Mouse (Mus musculus): ENCODE data around the gene Atp5c1.

Atp5c1 gene

GRCm38 (mm10) chr2:10081453-10082080 lies 1.3 kb upstream of the Atp5c1 start:
- Histone ChIP-seq H3K36me3 (ENCODE audit: control insufficient read depth, insufficient read depth, low read length, poor library complexity, severe bottlenecking) (peaks cover 1% of the 10 kb centered on the region; the same call in 1 of the 2 replicates), H3K27me3 (ENCODE audit: control insufficient read depth, insufficient read depth, low read length, poor library complexity, severe bottlenecking) (no peaks in the 10 kb centered on the region)
- no peak for DNase-seq (ENCODE audit: low read depth, low spot score)

GRCm38 (mm10) chr2:10079745-10080309 lies 483 bp downstream of the Atp5c1 start:
- peaks cover 1% of the 10 kb centered on the region; the same call in 1 of the 2 replicates for H3K36me3 ChIP-seq (ENCODE audit: control insufficient read depth, insufficient read depth, low read length, poor library complexity, severe bottlenecking)
- no peaks in the 10 kb centered on the region for H3K27me3 ChIP-seq (ENCODE audit: control insufficient read depth, insufficient read depth, low read length, poor library complexity, severe bottlenecking)
- DNase-seq (ENCODE audit: low read depth, low spot score) = no peak

- DNase-seq (ENCODE audit: low read depth, low spot score) = no peak
- Histone ChIP-seq H3K36me3 (ENCODE audit: control insufficient read depth, insufficient read depth, low read length, poor library complexity, severe bottlenecking) (no peaks in the 10 kb centered on the region; the same call in 1 of the 2 replicates), H3K27me3 (ENCODE audit: control insufficient read depth, insufficient read depth, low read length, poor library complexity, severe bottlenecking) (no peaks in the 10 kb centered on the region)
Observed at GRCm38 (mm10) chr2:10076675-10077074, 3.6 kb downstream of the Atp5c1 start.

GRCm38 (mm10) chr2:10074470-10074869 lies 5.8 kb downstream of the Atp5c1 start:
- Histone ChIP-seq H3K27me3 (ENCODE audit: control insufficient read depth, insufficient read depth, low read length, poor library complexity, severe bottlenecking) (no peaks in the 10 kb centered on the region), H3K36me3 (ENCODE audit: control insufficient read depth, insufficient read depth, low read length, poor library complexity, severe bottlenecking) (no peaks in the 10 kb centered on the region; the same call in 1 of the 2 replicates)
- no peak for DNase-seq (ENCODE audit: low read depth, low spot score)

GRCm38 (mm10) chr2:10071751-10072150 lies 8.6 kb downstream of the Atp5c1 start:
- H3K27me3 ChIP-seq (ENCODE audit: control insufficient read depth, insufficient read depth, low read length, poor library complexity, severe bottlenecking) = no peaks in the 10 kb centered on the region
- DNase-seq (ENCODE audit: low read depth, low spot score) = no peak
- peaks cover 4% of the 10 kb centered on the region; the same call in 1 of the 2 replicates for H3K36me3 ChIP-seq (ENCODE audit: control insufficient read depth, insufficient read depth, low read length, poor library complexity, severe bottlenecking)

- DNase-seq (ENCODE audit: low read depth, low spot score) = no peak
- peaks cover 27% of the 10 kb centered on the region for H3K36me3 ChIP-seq (ENCODE audit: control insufficient read depth, insufficient read depth, low read length, poor library complexity, severe bottlenecking)
- no peaks in the 10 kb centered on the region for H3K27me3 ChIP-seq (ENCODE audit: control insufficient read depth, insufficient read depth, low read length, poor library complexity, severe bottlenecking)
Observed at GRCm38 (mm10) chr2:10058836-10059235, 21.5 kb downstream of the Atp5c1 start.

- Histone ChIP-seq H3K27me3 (ENCODE audit: control insufficient read depth, insufficient read depth, low read length, poor library complexity, severe bottlenecking) (no peaks in the 10 kb centered on the region), H3K36me3 (ENCODE audit: control insufficient read depth, insufficient read depth, low read length, poor library complexity, severe bottlenecking) (peaks cover 8% of the 10 kb centered on the region)
- no peak for DNase-seq (ENCODE audit: low read depth, low spot score)
Observed at GRCm38 (mm10) chr2:10051996-10052395, 28.3 kb downstream of the Atp5c1 start.

GRCm38 (mm10) chr2:10050878-10051277 lies 29.4 kb downstream of the Atp5c1 start:
- Histone ChIP-seq H3K27me3 (ENCODE audit: control insufficient read depth, insufficient read depth, low read length, poor library complexity, severe bottlenecking) (no peaks in the 10 kb centered on the region), H3K36me3 (ENCODE audit: control insufficient read depth, insufficient read depth, low read length, poor library complexity, severe bottlenecking) (peaks cover 4% of the 10 kb centered on the region)
- no peak for DNase-seq (ENCODE audit: low read depth, low spot score)

GRCm38 (mm10) chr2:10049456-10049855 lies 30.9 kb downstream of the Atp5c1 start:
- no peaks in the 10 kb centered on the region for H3K27me3 ChIP-seq (ENCODE audit: control insufficient read depth, insufficient read depth, low read length, poor library complexity, severe bottlenecking)
- no peak for DNase-seq (ENCODE audit: low read depth, low spot score)
- no peaks in the 10 kb centered on the region for H3K36me3 ChIP-seq (ENCODE audit: control insufficient read depth, insufficient read depth, low read length, poor library complexity, severe bottlenecking)

GRCm38 (mm10) chr2:10048461-10048860 lies 31.8 kb downstream of the Atp5c1 start, which contains the start of gene Taf3:
TSS of gene Taf3 (minus strand) at chr2:10048596.
- DNase-seq (ENCODE audit: low read depth, low spot score) = peak; percentile 94

GRCm38 (mm10) chr2:10047758-10048436 lies 32.4 kb downstream of the Atp5c1 start:
- Histone ChIP-seq H3K27me3 (ENCODE audit: control insufficient read depth, insufficient read depth, low read length, poor library complexity, severe bottlenecking) (no peaks in the 10 kb centered on the region), H3K36me3 (ENCODE audit: control insufficient read depth, insufficient read depth, low read length, poor library complexity, severe bottlenecking) (no peaks in the 10 kb centered on the region)
- peak; percentile 28 for DNase-seq (ENCODE audit: low read depth, low spot score)

More at GRCm38 (mm10) chr2:10048461-10048860, 31.8 kb downstream of the Atp5c1 start, which contains the start of gene Taf3:
- H3K27me3 ChIP-seq (ENCODE audit: control insufficient read depth, insufficient read depth, low read length, poor library complexity, severe bottlenecking) = no peaks in the 10 kb centered on the region
- H3K36me3 ChIP-seq (ENCODE audit: control insufficient read depth, insufficient read depth, low read length, poor library complexity, severe bottlenecking) = no peaks in the 10 kb centered on the region

- Histone ChIP-seq H3K27me3 (ENCODE audit: control insufficient read depth, insufficient read depth, low read length, poor library complexity, severe bottlenecking) (no peaks in the 10 kb centered on the region), H3K36me3 (ENCODE audit: control insufficient read depth, insufficient read depth, low read length, poor library complexity, severe bottlenecking) (no peaks in the 10 kb centered on the region)
- no peak for DNase-seq (ENCODE audit: low read depth, low spot score)
Observed at GRCm38 (mm10) chr2:10034976-10035375, 45.3 kb downstream of the Atp5c1 start.

GRCm38 (mm10) chr2:10033684-10034083 lies 46.6 kb downstream of the Atp5c1 start:
- Histone ChIP-seq H3K27me3 (ENCODE audit: control insufficient read depth, insufficient read depth, low read length, poor library complexity, severe bottlenecking) (no peaks in the 10 kb centered on the region), H3K36me3 (ENCODE audit: control insufficient read depth, insufficient read depth, low read length, poor library complexity, severe bottlenecking) (no peaks in the 10 kb centered on the region)
- no peak for DNase-seq (ENCODE audit: low read depth, low spot score)

- no peaks in the 10 kb centered on the region for H3K36me3 ChIP-seq (ENCODE audit: control insufficient read depth, insufficient read depth, low read length, poor library complexity, severe bottlenecking)
- DNase-seq (ENCODE audit: low read depth, low spot score) = no peak
- H3K27me3 ChIP-seq (ENCODE audit: control insufficient read depth, insufficient read depth, low read length, poor library complexity, severe bottlenecking) = no peaks in the 10 kb centered on the region
Observed at GRCm38 (mm10) chr2:10029755-10030154, 50.6 kb downstream of the Atp5c1 start.

GRCm38 (mm10) chr2:10024264-10024663 lies 56.0 kb downstream of the Atp5c1 start:
- Histone ChIP-seq H3K36me3 (ENCODE audit: control insufficient read depth, insufficient read depth, low read length, poor library complexity, severe bottlenecking) (peaks cover 2% of the 10 kb centered on the region; the same call in 1 of the 2 replicates), H3K27me3 (ENCODE audit: control insufficient read depth, insufficient read depth, low read length, poor library complexity, severe bottlenecking) (no peaks in the 10 kb centered on the region)
- no peak for DNase-seq (ENCODE audit: low read depth, low spot score)
